Mouse (Mus musculus) embryonic facial prominence, embryonic 13.5 days (tissue): ENCODE measurements around the gene Slc22a14. TPM values are rescaled to one million over a fixed set of nuclear protein-coding genes. Genes with fewer than 3 reads are reported as not detected.

Experiments
- ATAC-seq: fragments of 200-750 bp; cut with Nextera tagmentation; 2 replicates; pipeline ENCODE4 v1.8.0; 2017; ENCODE audit warnings: low read depth; ENCODE audit not compliant: insufficient number of reproducible peaks, insufficient read depth, low FRiP score, low TSS enrichment
- H3K27ac ChIP-seq: fragments of 300-500 bp; sonication (generic); 2 replicates; pipeline ENCODE4 v1.5.1; 2015; ENCODE audit warnings: moderate library complexity, mild to moderate bottlenecking, inconsistent platforms
- H3K27me3 ChIP-seq: fragments of 300-500 bp; sonication (generic); 2 replicates; pipeline ENCODE4 v1.6.1; 2015; ENCODE audit warnings: mild to moderate bottlenecking, inconsistent platforms
- H3K36me3 ChIP-seq: fragments of 300-500 bp; sonication (generic); 2 replicates; pipeline ENCODE4 v1.6.1; 2015; ENCODE audit warnings: mild to moderate bottlenecking, inconsistent platforms
- H3K4me1 ChIP-seq: fragments of 300-500 bp; sonication (generic); 2 replicates; pipeline ENCODE4 v1.6.1; 2015; ENCODE audit warnings: inconsistent platforms
- H3K4me2 ChIP-seq: fragments of 300-500 bp; sonication (generic); 2 replicates; pipeline ENCODE4 v1.6.1; 2015; ENCODE audit warnings: moderate library complexity, mild to moderate bottlenecking, inconsistent platforms
- H3K4me3 ChIP-seq: fragments of 300-500 bp; sonication (generic); 2 replicates; pipeline ENCODE4 v1.5.1; 2015; ENCODE audit warnings: mild to moderate bottlenecking, inconsistent platforms
- H3K9ac ChIP-seq: fragments of 300-500 bp; sonication (generic); 2 replicates; pipeline ENCODE4 v1.6.1; 2015; ENCODE audit warnings: mild to moderate bottlenecking, inconsistent platforms
- H3K9me3 ChIP-seq: fragments of 300-500 bp; sonication (generic); 2 replicates; pipeline ENCODE4 v1.6.1; 2016; ENCODE audit warnings: inconsistent platforms
- WGBS: fragments of 180-500 bp; shearing (Covaris S2); methylation state at CpG from one replicate; pipeline ENCODE4 v1.1.7; 2015; ENCODE audit warnings: mixed read lengths; 5-methylcytosine and 5-hydroxymethylcytosine counted together
- polyA plus RNA-seq: library from polyadenylated mRNA; unstranded; fragments of >200 nt; fragmentation: Nextera tagmentation; extraction: Ambion mirVana; gene quantifications from 2 replicates; pipeline ENCODE4 v1.2.1, GENCODE M21; 2015

The Slc22a14 gene
- polyA plus RNA-seq, 1 experiment from 2014 or later = not detected

DNA sequence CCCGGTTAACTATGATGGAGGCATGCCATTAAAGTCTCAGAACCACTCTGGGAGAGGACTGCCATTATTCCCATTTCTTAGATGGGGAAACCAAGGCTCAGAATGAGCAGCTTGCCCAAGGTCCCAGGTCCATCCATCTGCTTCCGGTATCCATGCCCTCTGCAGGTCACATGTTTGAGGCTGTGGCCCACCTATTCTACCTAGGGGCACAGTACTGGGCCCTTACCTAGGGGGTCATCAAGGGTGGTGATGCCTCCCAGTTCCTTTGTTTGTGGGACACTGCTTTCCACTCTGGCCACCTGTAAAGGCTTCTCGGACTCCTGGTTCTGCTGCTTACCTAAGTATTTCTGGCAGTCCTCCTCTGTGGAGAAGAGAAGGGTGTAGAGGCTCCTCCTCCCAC is 27.0 kb downstream of the Slc22a14 start:
- no peak for ATAC-seq
- no peak overlapping the region for H3K4me3 ChIP-seq
- H3K27me3 ChIP-seq = no peaks in the 10 kb centered on the region
- no peak overlapping the region for H3K27ac ChIP-seq
- H3K9me3 ChIP-seq = no peaks in the 10 kb centered on the region
- WGBS = 88% methylated on average over 3 of the region's 3 CpGs
- peaks cover 6% of the 10 kb centered on the region for H3K36me3 ChIP-seq
- no peak overlapping the region for H3K9ac ChIP-seq
- H3K4me2 ChIP-seq = no peak overlapping the region
- peaks cover 24% of the 10 kb centered on the region for H3K4me1 ChIP-seq

DNA sequence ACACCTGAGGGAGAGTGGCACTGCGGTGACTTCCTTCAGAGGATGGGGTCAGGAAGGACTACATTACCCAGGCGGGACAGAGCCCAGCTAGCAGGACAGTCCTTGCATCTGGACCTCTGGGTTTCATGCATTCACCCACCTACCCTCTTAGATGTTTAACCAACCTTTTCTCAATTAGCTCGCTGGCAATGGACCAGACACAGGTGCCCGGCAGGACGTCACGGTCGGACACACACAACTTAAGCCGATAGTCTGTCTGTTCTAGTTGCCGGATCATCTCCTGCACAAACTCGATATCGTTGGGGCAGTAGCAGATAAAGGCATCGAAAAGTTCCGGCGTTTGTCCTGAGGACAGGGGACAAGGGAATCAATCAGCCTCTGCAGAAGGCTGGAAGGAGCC is 27.5 kb downstream of the Slc22a14 start:
- H3K9me3 ChIP-seq = no peaks in the 10 kb centered on the region
- no peak overlapping the region for H3K27ac ChIP-seq
- peaks cover 23% of the 10 kb centered on the region for H3K4me1 ChIP-seq
- H3K4me3 ChIP-seq = no peak overlapping the region
- whole genome bisulfite sequencing = 90% methylated on average over 14 of the region's 14 CpGs
- no peak for ATAC-seq
- H3K27me3 ChIP-seq = no peaks in the 10 kb centered on the region
- H3K9ac ChIP-seq = no peak overlapping the region
- H3K4me2 ChIP-seq = no peak overlapping the region
- peaks cover under 1% of the 10 kb centered on the region for H3K36me3 ChIP-seq

DNA sequence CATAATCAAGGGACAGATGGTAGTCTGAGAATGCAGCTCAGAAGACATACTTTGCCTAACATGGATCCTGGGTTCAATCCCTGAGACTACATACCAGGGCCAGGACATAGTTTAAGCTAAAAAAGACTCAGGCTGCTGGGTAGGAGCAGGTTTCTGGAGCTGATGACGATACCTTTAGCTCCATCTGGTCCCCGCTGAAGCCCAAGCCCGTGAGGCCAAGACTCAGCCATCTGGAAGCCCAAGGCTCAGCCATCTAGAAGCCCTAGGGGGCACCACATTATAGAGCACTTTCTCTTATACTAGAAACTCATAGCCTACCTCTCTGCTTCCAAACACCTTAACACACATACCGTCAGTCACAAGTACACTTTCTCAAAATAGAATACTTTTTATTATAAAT is 29.8 kb downstream of the Slc22a14 start:
- H3K4me3 ChIP-seq = no peak overlapping the region
- H3K27me3 ChIP-seq = no peaks in the 10 kb centered on the region
- H3K36me3 ChIP-seq = no peaks in the 10 kb centered on the region
- H3K4me2 ChIP-seq = no peak overlapping the region
- no peak overlapping the region for H3K9ac ChIP-seq
- no peak overlapping the region for H3K27ac ChIP-seq
- no peaks in the 10 kb centered on the region for H3K9me3 ChIP-seq
- H3K4me1 ChIP-seq = peaks cover 13% of the 10 kb centered on the region
- WGBS = 88% methylated on average over 4 of the region's 4 CpGs
- ATAC-seq = no peak

DNA sequence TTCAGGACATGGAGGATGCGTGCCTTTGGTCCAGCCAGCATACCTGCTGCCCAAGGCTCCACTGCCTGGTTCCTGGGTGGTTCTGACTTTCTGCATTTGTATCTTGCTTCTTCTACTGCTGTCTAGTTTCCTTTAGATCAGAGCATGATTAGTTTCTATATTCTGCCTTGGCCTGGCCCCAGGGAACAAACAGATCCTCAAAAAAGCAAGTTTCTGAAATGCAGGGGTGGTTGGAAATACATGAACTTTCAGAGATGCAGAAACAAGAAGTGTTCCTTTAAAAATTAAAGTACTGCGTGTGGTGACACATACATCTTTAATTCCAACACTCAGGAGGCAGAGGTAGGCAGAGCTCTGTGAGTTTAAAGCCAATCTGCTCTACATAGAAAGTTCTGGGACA is 30.5 kb downstream of the Slc22a14 start:
- 88% methylated on average over 2 of the region's 2 CpGs for WGBS

DNA sequence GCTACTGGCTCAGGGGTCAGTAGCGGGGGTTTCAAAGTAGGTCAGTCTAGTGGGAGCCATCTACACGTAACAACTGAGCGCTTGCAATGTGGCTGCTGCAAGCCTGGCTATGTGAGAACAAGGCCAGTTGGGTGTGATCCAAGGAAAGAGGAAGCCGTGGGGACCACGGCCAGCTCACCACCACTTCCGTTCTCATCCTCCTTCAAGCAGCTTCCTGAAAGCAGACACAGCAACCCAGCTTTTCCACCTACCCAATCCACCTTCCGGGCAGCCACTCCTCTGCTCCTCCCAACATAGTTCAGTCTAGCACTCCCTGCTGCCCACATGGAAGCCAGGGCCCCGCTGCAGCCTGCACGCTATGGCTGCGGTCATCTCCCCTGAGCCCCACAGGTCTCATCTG is 31.0 kb downstream of the Slc22a14 start:
- WGBS = 61% methylated on average over 10 of the region's 10 CpGs
- no peaks in the 10 kb centered on the region for H3K27me3 ChIP-seq
- H3K9ac ChIP-seq = no peak overlapping the region
- H3K27ac ChIP-seq = no peak overlapping the region
- no peak for ATAC-seq
- H3K9me3 ChIP-seq = no peaks in the 10 kb centered on the region
- no peaks in the 10 kb centered on the region for H3K36me3 ChIP-seq
- H3K4me2 ChIP-seq = no peak overlapping the region
- no peak overlapping the region for H3K4me3 ChIP-seq
- H3K4me1 ChIP-seq = peaks cover 4% of the 10 kb centered on the region

More for the DNA sequence above, 30.5 kb downstream of the Slc22a14 start:
- Histone ChIP-seq H3K9ac (no peak overlapping the region), H3K4me3 (no peak overlapping the region), H3K27ac (no peak overlapping the region), H3K4me2 (no peak overlapping the region), H3K4me1 (peaks cover 5% of the 10 kb centered on the region), H3K9me3 (no peaks in the 10 kb centered on the region), H3K36me3 (no peaks in the 10 kb centered on the region), H3K27me3 (no peaks in the 10 kb centered on the region)
- no peak for ATAC-seq

DNA sequence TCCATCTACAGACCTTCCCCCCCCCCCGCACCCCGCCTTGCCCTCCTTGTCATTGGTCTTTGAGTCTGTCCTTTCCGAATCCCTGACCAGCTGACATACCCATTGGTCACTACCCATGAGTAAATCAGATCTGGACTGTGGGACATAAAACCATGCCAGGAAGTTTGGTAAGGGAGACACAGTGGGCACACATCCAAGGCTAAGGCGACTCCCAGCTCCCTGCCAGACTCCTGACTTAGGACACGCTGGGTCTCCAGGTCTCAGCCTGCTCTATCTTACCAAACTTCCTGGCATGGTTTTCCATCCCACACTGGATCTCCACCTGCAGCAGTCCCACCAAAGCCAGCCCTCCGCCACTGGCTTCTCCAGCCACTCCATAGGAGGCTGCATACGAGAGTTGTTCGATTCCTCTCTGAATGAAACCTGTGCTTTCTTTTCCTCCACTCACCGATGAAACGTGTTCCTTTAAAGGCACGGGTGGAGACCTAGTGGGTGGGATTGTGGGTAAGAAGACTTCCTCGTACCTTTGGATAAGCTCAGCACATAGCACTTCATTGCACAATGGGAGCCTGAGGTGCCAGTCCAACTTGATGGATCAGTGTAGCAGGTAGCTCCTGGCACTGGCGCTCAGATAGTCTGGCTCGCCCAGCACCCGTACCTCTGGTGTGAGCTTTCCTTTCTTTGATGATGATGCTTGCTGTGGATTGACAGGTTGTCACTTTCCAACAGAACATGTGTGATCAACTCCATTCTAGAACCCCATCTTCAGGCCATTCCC is 35.0 kb downstream of the Slc22a14 start:
- no peak for ATAC-seq
- Histone ChIP-seq H3K9ac (no peak overlapping the region), H3K36me3 (no peaks in the 10 kb centered on the region), H3K4me1 (no peaks in the 10 kb centered on the region), H3K27me3 (no peaks in the 10 kb centered on the region), H3K4me3 (no peak overlapping the region), H3K27ac (no peak overlapping the region), H3K4me2 (no peak overlapping the region), H3K9me3 (no peaks in the 10 kb centered on the region)
- 87% methylated on average over 15 of the region's 15 CpGs for WGBS

DNA sequence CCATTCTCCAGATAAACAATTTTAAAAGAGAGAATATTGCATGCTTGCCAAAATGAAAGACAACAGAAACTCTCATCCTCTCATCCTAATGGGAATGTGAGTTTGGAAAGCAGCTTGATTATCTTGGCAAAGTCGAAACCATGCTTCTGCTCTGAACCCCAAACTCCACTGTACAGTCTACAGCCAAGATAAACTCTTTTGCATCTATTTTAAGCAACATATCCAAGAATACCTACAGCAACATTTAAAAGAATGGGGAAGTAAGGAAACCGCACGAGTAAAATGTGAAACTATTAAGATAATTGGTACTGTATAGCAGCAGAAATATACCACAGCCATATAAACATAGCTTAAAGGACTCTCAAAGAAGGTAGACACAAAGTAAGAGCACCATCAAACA is 36.9 kb downstream of the Slc22a14 start:
- no peak overlapping the region for H3K4me3 ChIP-seq
- no peak overlapping the region for H3K9ac ChIP-seq
- peaks cover under 1% of the 10 kb centered on the region; the same call in 1 of the 2 replicates for H3K4me1 ChIP-seq
- H3K27me3 ChIP-seq = no peaks in the 10 kb centered on the region
- 78% methylated on average over 3 of the region's 3 CpGs for WGBS
- no peaks in the 10 kb centered on the region for H3K36me3 ChIP-seq
- H3K9me3 ChIP-seq = no peaks in the 10 kb centered on the region
- no peak overlapping the region for H3K4me2 ChIP-seq
- H3K27ac ChIP-seq = no peak overlapping the region
- no peak for ATAC-seq

DNA sequence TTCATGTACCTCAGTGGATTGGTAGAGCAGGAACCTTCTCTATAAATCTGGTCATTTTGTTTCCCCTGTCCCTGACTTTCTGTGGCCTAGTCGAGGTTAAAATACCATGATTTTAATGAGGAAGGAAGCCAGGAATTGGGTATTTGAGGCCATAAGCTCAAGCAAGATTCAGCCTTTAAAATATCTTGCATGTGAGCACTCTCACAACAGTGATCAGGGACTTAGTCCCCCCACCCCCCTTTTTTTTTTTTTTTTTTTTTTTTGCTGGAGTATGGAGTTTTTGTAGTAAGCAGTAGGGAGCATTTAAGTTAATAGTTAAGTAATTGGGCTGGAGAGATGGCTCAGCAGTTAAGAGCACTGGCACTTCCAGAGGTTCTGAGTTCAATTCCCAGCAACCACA is 41.2 kb downstream of the Slc22a14 start:
- no peak for ATAC-seq
- WGBS = 73% methylated on average over 1 of the region's 1 CpGs
- no peaks in the 10 kb centered on the region for H3K27me3 ChIP-seq
- H3K9me3 ChIP-seq = no peaks in the 10 kb centered on the region
- H3K9ac ChIP-seq = no peak overlapping the region
- H3K4me3 ChIP-seq = no peak overlapping the region
- H3K4me1 ChIP-seq = peaks cover 19% of the 10 kb centered on the region
- H3K27ac ChIP-seq = no peak overlapping the region
- H3K36me3 ChIP-seq = no peaks in the 10 kb centered on the region
- H3K4me2 ChIP-seq = no peak overlapping the region

DNA sequence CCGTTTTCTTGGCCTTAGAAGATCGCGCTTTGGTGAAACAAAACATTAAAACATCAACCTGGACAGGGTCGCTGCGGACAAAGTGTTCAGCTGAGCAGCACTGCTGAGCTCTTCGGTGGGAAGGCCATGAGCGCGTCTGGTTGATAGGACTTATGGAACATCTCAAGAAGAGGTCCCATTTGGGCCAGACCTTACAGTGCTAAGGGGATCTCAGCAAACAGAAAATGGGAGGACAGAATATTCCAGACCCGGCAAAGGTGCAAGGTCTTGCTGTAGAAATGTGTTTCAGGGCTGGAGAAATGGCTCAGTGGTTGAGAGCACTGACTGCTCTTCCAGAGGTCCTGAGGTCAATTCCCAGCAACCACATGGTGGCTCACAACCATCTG is 42.1 kb downstream of the Slc22a14 start:
- ATAC-seq = no peak
- H3K36me3 ChIP-seq = no peaks in the 10 kb centered on the region
- 7% methylated on average over 9 of the region's 9 CpGs for WGBS

DNA sequence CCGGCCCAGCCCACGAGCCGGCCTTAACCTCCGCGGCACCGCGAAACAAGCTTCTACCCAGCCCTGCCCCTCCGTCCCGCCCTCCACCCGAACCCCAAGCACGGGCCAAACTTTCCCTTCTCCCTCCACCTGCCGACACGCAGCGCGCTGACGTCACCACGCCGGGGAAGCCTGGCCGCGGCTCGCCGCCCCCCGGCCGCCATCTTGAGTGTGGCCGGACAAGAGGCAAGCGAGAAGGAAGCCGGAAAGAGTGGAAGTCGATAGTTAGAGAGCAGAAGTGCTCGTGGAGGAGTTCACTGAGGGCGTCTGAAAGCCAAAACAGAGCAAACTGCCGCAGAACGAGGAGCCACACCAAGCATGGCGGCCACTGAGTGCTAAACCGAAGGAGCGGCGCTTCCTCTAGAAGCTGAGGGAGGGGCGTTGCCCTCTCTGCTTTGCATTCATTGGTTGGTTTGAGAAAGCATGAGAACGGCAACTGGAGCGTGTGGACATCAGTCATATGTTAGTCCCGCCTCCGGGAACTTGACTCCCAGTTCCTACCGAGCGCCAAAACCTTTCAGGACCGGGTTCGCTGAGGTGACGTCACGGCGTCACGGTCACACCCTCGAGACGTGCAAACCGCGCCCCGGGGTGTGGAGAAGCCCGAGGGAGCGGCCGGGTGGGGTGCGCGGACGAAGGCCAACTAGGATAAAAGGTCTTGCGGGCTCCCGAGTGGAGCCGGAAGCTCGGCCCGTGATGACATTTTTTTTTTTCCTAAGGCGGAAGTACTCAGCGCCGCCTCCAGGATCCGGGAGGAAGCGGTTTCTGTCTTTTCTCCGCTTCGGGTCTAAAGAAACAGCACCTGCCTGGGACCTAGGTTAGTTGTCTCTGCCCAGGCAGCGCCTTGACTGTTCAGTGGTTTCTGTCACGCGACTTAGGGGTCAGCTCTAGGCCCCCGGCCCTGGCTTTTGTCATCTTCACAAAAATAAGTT is 42.8 kb downstream of the Slc22a14 start, which contains the start of gene Oxsr1:
TSS of gene Oxsr1 (minus strand) at position 139 of the 971 bp plus-strand sequence.
- H3K27me3 ChIP-seq = no peaks in the 10 kb centered on the region
- H3K27ac ChIP-seq = peak within 1 kb of the TSS; percentile 89
- ATAC-seq = peak; percentile 95
- peak within 1 kb of the TSS; percentile 85 for H3K9ac ChIP-seq
- peaks cover 19% of the 10 kb centered on the region for H3K4me1 ChIP-seq
- under 1% methylated on average over 76 of the region's 76 CpGs for WGBS
- peak within 1 kb of the TSS; percentile 97 for H3K4me2 ChIP-seq
- peak within 1 kb of the TSS; percentile 90 for H3K4me3 ChIP-seq
- H3K36me3 ChIP-seq = no peaks in the 10 kb centered on the region
- H3K9me3 ChIP-seq = no peaks in the 10 kb centered on the region

More for the DNA sequence above, 42.1 kb downstream of the Slc22a14 start:
- H3K4me2 ChIP-seq = peak overlapping the region; percentile 97
- H3K9ac ChIP-seq = peak overlapping the region; percentile 85
- peaks cover 19% of the 10 kb centered on the region for H3K4me1 ChIP-seq
- H3K27me3 ChIP-seq = no peaks in the 10 kb centered on the region
- H3K27ac ChIP-seq = peak overlapping the region; percentile 89
- peak overlapping the region; percentile 90 for H3K4me3 ChIP-seq
- no peaks in the 10 kb centered on the region for H3K9me3 ChIP-seq

DNA sequence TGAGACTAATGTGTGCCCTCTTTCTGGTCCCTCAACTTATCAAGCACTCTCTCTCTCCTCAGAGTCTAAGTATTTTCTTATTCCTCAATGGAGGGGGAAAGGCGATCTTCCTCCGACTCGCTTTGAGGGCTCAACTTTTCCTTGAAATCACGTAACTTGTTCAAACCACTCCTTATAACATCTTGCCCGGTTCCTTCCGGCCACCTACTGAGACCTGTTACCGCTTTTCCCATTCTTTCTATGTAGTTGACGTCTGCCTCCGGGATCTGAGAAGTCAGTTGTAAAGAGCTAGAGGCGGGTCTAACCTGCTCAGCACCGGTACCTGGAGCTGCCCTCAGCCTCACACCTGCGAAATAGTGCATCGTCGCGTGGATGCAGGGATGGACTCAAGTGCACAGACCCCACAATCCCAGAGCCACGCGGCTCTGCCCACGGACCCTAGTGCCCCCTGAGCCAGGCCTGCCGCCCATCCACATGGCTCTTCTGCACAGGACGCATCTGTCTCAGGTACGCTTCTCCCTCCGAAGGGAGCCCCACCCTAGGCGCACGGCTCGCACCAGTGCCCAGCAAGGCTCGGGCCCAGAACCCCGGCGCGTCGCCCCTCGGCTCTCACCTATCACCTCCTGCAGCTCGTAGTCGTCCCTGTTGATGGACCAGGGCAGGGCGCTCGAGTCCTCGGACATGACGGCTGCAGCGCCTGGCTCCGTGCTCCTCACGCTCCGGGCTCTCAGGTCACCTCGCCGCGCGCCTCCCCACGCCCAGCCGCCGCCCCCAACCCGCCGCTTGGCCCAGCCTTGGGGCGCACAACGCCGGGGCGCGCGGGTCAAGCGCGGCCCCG is 43.7 kb downstream of the Slc22a14 start:
- peak overlapping the region; percentile 85 for H3K9ac ChIP-seq
- H3K4me1 ChIP-seq = peaks cover 19% of the 10 kb centered on the region
- H3K4me2 ChIP-seq = peak overlapping the region; percentile 97
- no peaks in the 10 kb centered on the region for H3K36me3 ChIP-seq
- ATAC-seq = peak; percentile 28
- WGBS = under 1% methylated on average over 57 of the region's 59 CpGs
- H3K27ac ChIP-seq = peak overlapping the region; percentile 89
- peak overlapping the region; percentile 90 for H3K4me3 ChIP-seq
- no peaks in the 10 kb centered on the region for H3K9me3 ChIP-seq
- H3K27me3 ChIP-seq = no peaks in the 10 kb centered on the region
